21 mouse cellular contexts compared by ENCODE assay signal in genomic region chr3:142059890-142060289, GRCm38 (mm10).
"Had no signal": no experiment of that assay in that cellular context is flagged by ENCODE, and none has a peak within 500 bp of the region (broad histone marks: within the 10 kb centered on the region; RNA-seq: fewer than 3 reads in every experiment).

No protein-coding gene starts in this region.

- ATAC-seq: liver, postnatal 0 days; midbrain, embryonic 16.5 days had no signal

- DNase-seq: liver, embryonic 13.5 days; liver, postnatal 0 days; lung, postnatal 10 days; midbrain, embryonic 14.5 days; retina, postnatal 1 day; right cerebral cortex, adult 18-20 months; right cerebral cortex, postnatal 25 days; thymus, adult 2 months; thymus, postnatal 25 days; thymus, postnatal 4 days had no signal

- H3K27ac ChIP-seq: liver, embryonic 13.5 days; liver, embryonic 15.5 days; macrophage; midbrain, embryonic 10.5 days; midbrain, embryonic 12.5 days; neural tube, embryonic 13.5 days; neural tube, embryonic 15.5 days; stomach, embryonic 15.5 days; stomach, postnatal 0 days had no signal

- H3K9ac ChIP-seq: liver, embryonic 13.5 days; liver, embryonic 15.5 days; liver, postnatal 0 days; midbrain, embryonic 12.5 days; neural tube, embryonic 13.5 days; neural tube, embryonic 15.5 days; stomach, embryonic 15.5 days had no signal

- H3K4me2 ChIP-seq: liver, embryonic 13.5 days; liver, embryonic 15.5 days; midbrain, embryonic 12.5 days; neural tube, embryonic 13.5 days; neural tube, embryonic 15.5 days; stomach, embryonic 15.5 days had no signal

- H3K36me3 ChIP-seq: liver, embryonic 13.5 days; liver, embryonic 15.5 days; midbrain, embryonic 10.5 days; midbrain, embryonic 12.5 days; neural tube, embryonic 13.5 days; neural tube, embryonic 15.5 days; stomach, embryonic 15.5 days had no signal

- H3K4me3 ChIP-seq: liver, embryonic 13.5 days; liver, embryonic 15.5 days; megakaryocyte, embryonic 14.5 days; midbrain, embryonic 10.5 days; midbrain, embryonic 12.5 days; myocyte; neural tube, embryonic 13.5 days; neural tube, embryonic 15.5 days; stomach, embryonic 15.5 days had no signal

- H3K4me1 ChIP-seq: liver, embryonic 13.5 days; liver, embryonic 15.5 days; megakaryocyte, embryonic 14.5 days; neural tube, embryonic 15.5 days; stomach, embryonic 15.5 days had no signal

- H3K27me3 ChIP-seq: liver, embryonic 13.5 days; liver, embryonic 15.5 days; megakaryocyte, embryonic 14.5 days; midbrain, embryonic 12.5 days; neural tube, embryonic 13.5 days; neural tube, embryonic 15.5 days; stomach, embryonic 15.5 days had no signal

- H3K9me3 ChIP-seq: liver, embryonic 13.5 days; liver, embryonic 15.5 days; midbrain, embryonic 10.5 days; midbrain, embryonic 12.5 days; neural tube, embryonic 13.5 days; neural tube, embryonic 15.5 days; stomach, embryonic 15.5 days had no signal
